Mouse (Mus musculus): Measurements from ENCODE around the gene Rilp. TPM values are rescaled to one million over a fixed set of nuclear protein-coding genes. Genes with fewer than 3 reads are reported as not detected.

Gene Rilp
- polyA plus RNA-seq, 1 experiment from 2014 or later = 0.44 TPM

- Histone ChIP-seq H3K36me3 (peaks cover 15% of the 10 kb centered on the region), H3K4me1 (peaks cover 22% of the 10 kb centered on the region), H3K27ac (replicated peaks) (peak overlapping the region; percentile 69), H3K4me3 (peak overlapping the region; percentile 55), H3K27me3 (ENCODE audit: low read depth, poor library complexity, severe bottlenecking) (peaks cover 19% of the 10 kb centered on the region), H3K9me3 (replicated peaks) (no peaks in the 10 kb centered on the region)
- 14% methylated on average over 19 of the region's 19 CpGs for WGBS
- DNase-seq (ENCODE audit: low spot score) = peak; percentile 56
Observed at GRCm38 (mm10) chr11:75467512-75468215, 42.2 kb upstream of the Rilp start.

DNA sequence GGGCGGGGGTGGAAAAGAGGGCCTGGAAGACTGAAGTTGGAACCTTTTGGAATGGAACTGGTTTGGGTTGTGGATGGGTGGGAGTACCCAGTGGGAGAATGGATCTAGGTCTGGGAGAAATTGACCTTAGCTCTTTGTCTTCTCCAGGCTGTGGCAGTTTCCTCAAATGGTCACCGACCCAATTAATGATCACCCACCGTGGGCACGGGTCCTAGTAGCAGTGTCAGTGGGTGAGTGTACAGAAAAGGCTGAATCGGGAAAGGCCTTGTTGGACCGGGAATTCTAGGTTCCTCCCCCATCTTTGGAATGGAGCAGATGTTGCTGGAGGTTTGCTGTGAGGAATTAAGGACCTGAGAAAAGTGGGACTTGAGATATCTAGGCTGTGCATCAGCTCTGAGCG lies 41.5 kb upstream of the Rilp start:
- H3K4me3 ChIP-seq = peak overlapping the region; percentile 55
- peaks cover 15% of the 10 kb centered on the region for H3K36me3 ChIP-seq
- H3K9me3 ChIP-seq (replicated peaks) = no peaks in the 10 kb centered on the region
- H3K27ac ChIP-seq (replicated peaks) = peak overlapping the region; percentile 69
- no peak for DNase-seq (ENCODE audit: low spot score)
- 71% methylated on average over 7 of the region's 7 CpGs for WGBS
- peaks cover 15% of the 10 kb centered on the region for H3K27me3 ChIP-seq (ENCODE audit: low read depth, poor library complexity, severe bottlenecking)
- H3K4me1 ChIP-seq = peaks cover 15% of the 10 kb centered on the region

GRCm38 (mm10) chr11:75469261-75469660 lies 40.6 kb upstream of the Rilp start:
- H3K27ac ChIP-seq (replicated peaks) = no peak overlapping the region
- WGBS = 88% methylated on average over 4 of the region's 4 CpGs

DNA sequence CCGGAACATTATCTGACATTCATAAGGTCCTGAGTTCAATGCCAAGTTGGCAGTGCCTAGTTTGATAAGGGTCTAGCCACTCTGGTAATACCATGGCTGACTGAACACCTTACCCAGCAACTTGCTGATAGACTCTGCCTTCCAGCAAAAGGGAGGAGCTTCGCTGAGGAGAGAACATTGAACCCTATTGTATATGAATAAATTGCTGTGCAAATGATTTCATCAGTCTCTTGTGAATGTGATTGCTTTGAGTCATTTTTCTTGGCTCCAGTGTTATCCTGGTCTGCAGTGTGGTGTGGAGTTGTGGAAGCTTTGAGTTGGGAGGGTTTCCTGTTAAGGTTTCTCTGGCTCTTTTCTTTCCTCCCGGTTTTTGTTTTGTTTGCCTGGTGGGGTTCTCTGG lies 39.2 kb upstream of the Rilp start:
- Histone ChIP-seq H3K27me3 (ENCODE audit: low read depth, poor library complexity, severe bottlenecking) (peaks cover 15% of the 10 kb centered on the region), H3K4me3 (no peak overlapping the region), H3K9me3 (replicated peaks) (no peaks in the 10 kb centered on the region), H3K4me1 (peaks cover 12% of the 10 kb centered on the region), H3K36me3 (peaks cover 3% of the 10 kb centered on the region; the same call in 1 of the 2 replicates), H3K27ac (replicated peaks) (no peak overlapping the region)
- no peak for DNase-seq (ENCODE audit: low spot score)
- WGBS = 89% methylated on average over 3 of the region's 3 CpGs

More at GRCm38 (mm10) chr11:75469261-75469660, 40.6 kb upstream of the Rilp start:
- Histone ChIP-seq H3K4me1 (peaks cover 12% of the 10 kb centered on the region), H3K4me3 (no peak overlapping the region), H3K36me3 (peaks cover 15% of the 10 kb centered on the region), H3K27me3 (ENCODE audit: low read depth, poor library complexity, severe bottlenecking) (peaks cover 15% of the 10 kb centered on the region), H3K9me3 (replicated peaks) (no peaks in the 10 kb centered on the region)
- no peak for DNase-seq (ENCODE audit: low spot score)

- Histone ChIP-seq H3K27me3 (ENCODE audit: low read depth, poor library complexity, severe bottlenecking) (peaks cover 15% of the 10 kb centered on the region), H3K36me3 (no peaks in the 10 kb centered on the region), H3K4me3 (no peak overlapping the region), H3K9me3 (replicated peaks) (no peaks in the 10 kb centered on the region), H3K4me1 (peaks cover 9% of the 10 kb centered on the region), H3K27ac (replicated peaks) (no peak overlapping the region)
- DNase-seq (ENCODE audit: low spot score) = no peak
- 87% methylated on average over 11 of the region's 11 CpGs for WGBS
Observed at GRCm38 (mm10) chr11:75472469-75473081, 37.3 kb upstream of the Rilp start.

GRCm38 (mm10) chr11:75473376-75473775 lies 36.5 kb upstream of the Rilp start:
- WGBS = 73% methylated on average over 7 of the region's 7 CpGs
- Histone ChIP-seq H3K36me3 (no peaks in the 10 kb centered on the region), H3K9me3 (replicated peaks) (no peaks in the 10 kb centered on the region), H3K27me3 (ENCODE audit: low read depth, poor library complexity, severe bottlenecking) (peaks cover 13% of the 10 kb centered on the region), H3K4me1 (peaks cover 1% of the 10 kb centered on the region), H3K27ac (replicated peaks) (no peak overlapping the region), H3K4me3 (no peak overlapping the region)
- DNase-seq (ENCODE audit: low spot score) = no peak

GRCm38 (mm10) chr11:75486192-75486591 lies 23.7 kb upstream of the Rilp start:
- Histone ChIP-seq H3K4me1 (peaks cover 13% of the 10 kb centered on the region), H3K9me3 (replicated peaks) (no peaks in the 10 kb centered on the region), H3K36me3 (peaks cover 35% of the 10 kb centered on the region), H3K27ac (replicated peaks) (peak overlapping the region; percentile 97), H3K27me3 (ENCODE audit: low read depth, poor library complexity, severe bottlenecking) (no peaks in the 10 kb centered on the region), H3K4me3 (peak overlapping the region; percentile 99)
- whole genome bisulfite sequencing = 26% methylated on average over 3 of the region's 3 CpGs
- DNase-seq (ENCODE audit: low spot score) = no peak

DNA sequence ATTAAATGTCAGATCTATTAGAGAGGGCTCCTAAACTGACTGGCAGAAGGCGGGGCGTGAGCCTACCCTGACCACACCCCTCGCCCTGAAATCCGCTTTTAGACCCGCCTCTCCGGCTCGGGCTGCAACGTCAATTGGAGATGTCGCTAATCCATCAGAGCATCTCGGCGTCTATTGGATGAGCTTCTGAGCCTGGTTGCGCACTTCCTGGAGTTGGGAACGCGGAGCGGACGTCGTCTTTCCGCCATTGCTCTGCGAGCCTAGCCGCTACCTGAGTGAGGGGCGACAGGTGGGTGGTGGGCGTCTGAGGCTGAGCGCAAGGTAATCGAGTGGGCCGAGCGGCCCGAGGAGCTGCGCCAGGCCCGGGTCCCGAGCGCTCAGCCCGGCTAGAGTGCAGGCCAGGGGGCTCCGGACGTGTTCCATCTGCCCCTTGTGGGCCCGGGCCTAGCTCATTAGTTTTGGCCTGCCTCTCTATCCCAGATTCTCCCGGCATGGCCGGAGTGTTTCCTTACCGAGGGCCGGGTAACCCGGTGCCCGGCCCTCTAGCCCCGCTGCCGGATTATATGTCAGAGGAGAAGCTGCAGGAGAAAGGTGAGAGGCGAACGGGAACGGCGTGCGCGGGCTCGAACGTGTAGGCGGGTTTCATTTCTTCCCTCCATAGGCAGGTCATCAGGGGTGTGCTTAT lies 23.2 kb upstream of the Rilp start, which contains the start of gene Prpf8:
Gene Prpf8 (plus strand): TSS at position 216 of the 685 bp plus-strand sequence.
- Histone ChIP-seq H3K27me3 (ENCODE audit: low read depth, poor library complexity, severe bottlenecking) (no peaks in the 10 kb centered on the region), H3K4me1 (peaks cover 13% of the 10 kb centered on the region), H3K27ac (replicated peaks) (peak within 1 kb of the TSS; percentile 97), H3K36me3 (peaks cover 40% of the 10 kb centered on the region), H3K4me3 (peak within 1 kb of the TSS; percentile 99), H3K9me3 (replicated peaks) (no peaks in the 10 kb centered on the region)
- DNase-seq (ENCODE audit: low spot score) = peak; percentile 96
- under 1% methylated on average over 52 of the region's 52 CpGs for WGBS

DNA sequence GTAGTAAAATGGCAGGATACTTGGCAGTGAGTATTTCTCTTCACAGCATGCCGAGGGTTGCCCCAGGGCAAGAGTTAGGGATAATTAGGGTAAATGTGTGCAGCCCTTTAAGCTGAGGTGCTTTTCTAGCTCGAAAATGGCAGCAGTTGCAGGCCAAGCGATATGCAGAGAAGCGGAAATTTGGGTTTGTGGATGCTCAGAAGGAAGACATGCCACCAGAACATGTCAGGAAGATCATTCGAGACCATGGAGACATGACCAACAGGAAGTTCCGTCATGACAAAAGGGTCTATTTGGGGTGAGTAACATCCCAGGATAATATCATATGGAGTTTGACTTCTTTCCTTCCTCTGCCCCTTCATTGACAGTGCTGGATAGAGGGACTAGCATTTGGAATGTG lies 22.4 kb upstream of the Rilp start:
- WGBS = 56% methylated on average over 6 of the region's 6 CpGs

DNA sequence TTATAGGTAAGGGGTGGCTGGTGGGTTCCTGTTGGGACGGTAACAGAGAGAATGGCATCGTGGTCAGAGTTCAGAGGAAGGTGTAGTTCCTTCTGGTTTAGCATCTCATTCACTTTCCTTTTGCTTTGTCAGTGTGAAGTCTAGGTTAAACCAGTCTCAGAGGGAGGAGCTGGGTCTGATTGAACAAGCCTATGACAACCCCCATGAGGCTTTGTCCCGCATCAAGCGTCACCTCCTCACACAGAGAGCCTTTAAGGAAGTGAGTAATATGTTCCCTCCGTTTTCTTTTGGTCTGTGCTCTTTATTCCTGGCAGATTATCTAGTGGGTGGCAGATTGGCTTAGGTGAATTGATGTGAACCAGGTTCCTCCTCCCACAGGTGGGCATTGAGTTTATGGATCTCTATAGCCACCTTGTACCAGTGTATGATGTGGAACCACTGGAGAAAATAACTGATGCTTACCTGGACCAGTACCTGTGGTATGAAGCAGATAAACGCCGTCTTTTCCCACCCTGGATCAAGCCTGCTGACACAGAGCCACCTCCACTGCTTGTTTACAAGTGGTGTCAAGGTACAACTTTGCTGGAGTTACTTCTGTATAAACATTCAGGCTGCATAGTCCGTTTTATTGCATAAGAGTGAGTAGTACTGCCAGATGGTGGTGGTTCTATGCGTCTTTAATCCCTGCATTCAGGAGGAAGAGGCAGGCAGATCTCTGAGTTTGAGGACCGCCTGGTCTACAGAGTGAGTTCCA lies 15.4 kb upstream of the Rilp start:
- Histone ChIP-seq H3K27ac (replicated peaks) (no peak overlapping the region), H3K4me1 (no peaks in the 10 kb centered on the region), H3K27me3 (ENCODE audit: low read depth, poor library complexity, severe bottlenecking) (no peaks in the 10 kb centered on the region), H3K9me3 (replicated peaks) (no peaks in the 10 kb centered on the region), H3K36me3 (peaks cover 100% of the 10 kb centered on the region), H3K4me3 (no peak overlapping the region)
- DNase-seq (ENCODE audit: low spot score) = no peak
- WGBS = 95% methylated on average over 10 of the region's 10 CpGs

More for the DNA sequence above, 22.4 kb upstream of the Rilp start:
- Histone ChIP-seq H3K27me3 (ENCODE audit: low read depth, poor library complexity, severe bottlenecking) (no peaks in the 10 kb centered on the region), H3K9me3 (replicated peaks) (no peaks in the 10 kb centered on the region), H3K27ac (replicated peaks) (peak overlapping the region; percentile 97), H3K4me3 (peak overlapping the region; percentile 99), H3K4me1 (peaks cover 13% of the 10 kb centered on the region), H3K36me3 (peaks cover 48% of the 10 kb centered on the region)
- no peak for DNase-seq (ENCODE audit: low spot score)

GRCm38 (mm10) chr11:75498126-75498525 lies 11.8 kb upstream of the Rilp start:
- Histone ChIP-seq H3K9me3 (replicated peaks) (no peaks in the 10 kb centered on the region), H3K4me3 (no peak overlapping the region), H3K27me3 (ENCODE audit: low read depth, poor library complexity, severe bottlenecking) (no peaks in the 10 kb centered on the region), H3K4me1 (no peaks in the 10 kb centered on the region), H3K36me3 (peaks cover 100% of the 10 kb centered on the region), H3K27ac (replicated peaks) (no peak overlapping the region)
- WGBS = 95% methylated on average over 1 of the region's 1 CpGs
- DNase-seq (ENCODE audit: low spot score) = no peak

GRCm38 (mm10) chr11:75508162-75508561 lies 1.7 kb upstream of the Rilp start:
- Histone ChIP-seq H3K9me3 (replicated peaks) (no peaks in the 10 kb centered on the region), H3K4me1 (peaks cover 26% of the 10 kb centered on the region), H3K27ac (replicated peaks) (no peak overlapping the region), H3K4me3 (no peak overlapping the region), H3K27me3 (ENCODE audit: low read depth, poor library complexity, severe bottlenecking) (no peaks in the 10 kb centered on the region), H3K36me3 (peaks cover 67% of the 10 kb centered on the region)
- WGBS = 93% methylated on average over 4 of the region's 4 CpGs
- no peak for DNase-seq (ENCODE audit: low spot score)

Data from midbrain, embryonic 10.5 days (tissue).